Mouse (Mus musculus): ENCODE measurements around the gene Plin4. TPM values are rescaled to one million over a fixed set of nuclear protein-coding genes. Genes with fewer than 3 reads are reported as not detected.

The Plin4 gene
- polyA plus RNA-seq, 1 experiment from 2014 or later: 0.15 TPM

- no peak overlapping the region for H3K4me2 ChIP-seq (ENCODE audit: low read length)
- H3K27ac ChIP-seq (ENCODE audit: low read length): no peak overlapping the region
- H3K4me1 ChIP-seq (ENCODE audit: control insufficient read depth, insufficient read depth, low read length): 0 out of 2 replicates have a peak, but pooled peaks cover 4% of the 10 kb centered on the region
- no peak overlapping the region for H3K4me3 ChIP-seq (ENCODE audit: low read depth, low read length)
- H3K9ac ChIP-seq (ENCODE audit: low read depth, low read length): no peak overlapping the region
- H3K36me3 ChIP-seq (ENCODE audit: control insufficient read depth, insufficient read depth, low read length): peaks cover 48% of the 10 kb centered on the region
- ATAC-seq: no peak; the same call in 1 of the 2 replicates
- peaks cover 10% of the 10 kb centered on the region; the same call in 1 of the 2 replicates for H3K9me3 ChIP-seq (replicated peaks; ENCODE audit: control insufficient read depth, low read length, poor library complexity, severe bottlenecking)
- H3K27me3 ChIP-seq (ENCODE audit: control insufficient read depth, insufficient read depth, low read depth, low read length): peaks cover 48% of the 10 kb centered on the region
- 95% methylated on average over 12 of the region's 12 CpGs for WGBS
Measured at GRCm38 (mm10) chr17:56123161-56123560, 13.6 kb upstream of the Plin4 start.

GRCm38 (mm10) chr17:56121826-56122225, 12.2 kb upstream of the Plin4 start, which contains the start of gene Lrg1:
TSS of gene Lrg1 (minus strand) at chr17:56122001.
- Histone ChIP-seq H3K36me3 (ENCODE audit: control insufficient read depth, insufficient read depth, low read length) (peaks cover 37% of the 10 kb centered on the region), H3K27me3 (ENCODE audit: control insufficient read depth, insufficient read depth, low read depth, low read length) (peaks cover 49% of the 10 kb centered on the region), H3K4me1 (ENCODE audit: control insufficient read depth, insufficient read depth, low read length) (0 out of 2 replicates have a peak, but pooled peaks cover 7% of the 10 kb centered on the region), H3K27ac (ENCODE audit: low read length) (no peak within 1 kb of the TSS), H3K4me3 (ENCODE audit: low read depth, low read length) (no peak within 1 kb of the TSS), H3K4me2 (ENCODE audit: low read length) (no peak within 1 kb of the TSS), H3K9me3 (replicated peaks; ENCODE audit: control insufficient read depth, low read length, poor library complexity, severe bottlenecking) (peaks cover 10% of the 10 kb centered on the region; the same call in 1 of the 2 replicates), H3K9ac (ENCODE audit: low read depth, low read length) (no peak within 1 kb of the TSS)
- ATAC-seq: no peak
- 57% methylated on average over 2 of the region's 2 CpGs for WGBS

GRCm38 (mm10) chr17:56119981-56120880, 10.6 kb upstream of the Plin4 start:
- no peak overlapping the region; the same call in 1 of the 2 replicates for H3K4me2 ChIP-seq (ENCODE audit: low read length)
- 0 out of 2 replicates have a peak overlapping the region, but pooled peaks have one; percentile 41 for H3K9ac ChIP-seq (ENCODE audit: low read depth, low read length)
- no peak for ATAC-seq
- no peak overlapping the region for H3K27ac ChIP-seq (ENCODE audit: low read length)
- peaks cover 25% of the 10 kb centered on the region for H3K36me3 ChIP-seq (ENCODE audit: control insufficient read depth, insufficient read depth, low read length)
- H3K4me3 ChIP-seq (ENCODE audit: low read depth, low read length): no peak overlapping the region
- H3K9me3 ChIP-seq (replicated peaks; ENCODE audit: control insufficient read depth, low read length, poor library complexity, severe bottlenecking): peaks cover 10% of the 10 kb centered on the region; the same call in 1 of the 2 replicates
- H3K27me3 ChIP-seq (ENCODE audit: control insufficient read depth, insufficient read depth, low read depth, low read length): peaks cover 49% of the 10 kb centered on the region
- 0 out of 2 replicates have a peak, but pooled peaks cover 7% of the 10 kb centered on the region for H3K4me1 ChIP-seq (ENCODE audit: control insufficient read depth, insufficient read depth, low read length)
- WGBS: 10% methylated on average over 66 of the region's 66 CpGs

GRCm38 (mm10) chr17:56119431-56119830, 9.8 kb upstream of the Plin4 start:
- Histone ChIP-seq H3K4me2 (ENCODE audit: low read length) (no peak overlapping the region), H3K4me1 (ENCODE audit: control insufficient read depth, insufficient read depth, low read length) (0 out of 2 replicates have a peak, but pooled peaks cover 7% of the 10 kb centered on the region), H3K9ac (ENCODE audit: low read depth, low read length) (no peak overlapping the region), H3K36me3 (ENCODE audit: control insufficient read depth, insufficient read depth, low read length) (peaks cover 22% of the 10 kb centered on the region), H3K27me3 (ENCODE audit: control insufficient read depth, insufficient read depth, low read depth, low read length) (peaks cover 47% of the 10 kb centered on the region), H3K4me3 (ENCODE audit: low read depth, low read length) (no peak overlapping the region), H3K27ac (ENCODE audit: low read length) (no peak overlapping the region), H3K9me3 (replicated peaks; ENCODE audit: control insufficient read depth, low read length, poor library complexity, severe bottlenecking) (peaks cover 10% of the 10 kb centered on the region; the same call in 1 of the 2 replicates)
- no peak for ATAC-seq
- 46% methylated on average over 12 of the region's 12 CpGs for WGBS

- WGBS: 1% methylated on average over 27 of the region's 27 CpGs
- Histone ChIP-seq H3K9ac (ENCODE audit: low read depth, low read length) (peak within 1 kb of the TSS; percentile 48), H3K36me3 (ENCODE audit: control insufficient read depth, insufficient read depth, low read length) (peaks cover under 1% of the 10 kb centered on the region; the same call in 1 of the 2 replicates), H3K4me3 (ENCODE audit: low read depth, low read length) (peak within 1 kb of the TSS; percentile 33), H3K27me3 (ENCODE audit: control insufficient read depth, insufficient read depth, low read depth, low read length) (peaks cover 36% of the 10 kb centered on the region), H3K27ac (ENCODE audit: low read length) (no peak within 1 kb of the TSS), H3K4me1 (ENCODE audit: control insufficient read depth, insufficient read depth, low read length) (0 out of 2 replicates have a peak, but pooled peaks cover 7% of the 10 kb centered on the region), H3K9me3 (replicated peaks; ENCODE audit: control insufficient read depth, low read length, poor library complexity, severe bottlenecking) (peaks cover 3% of the 10 kb centered on the region; the same call in 1 of the 2 replicates), H3K4me2 (ENCODE audit: low read length) (peak within 1 kb of the TSS; percentile 64)
- peak; percentile 34; the same call in 1 of the 2 replicates for ATAC-seq
Measured at GRCm38 (mm10) chr17:56117251-56117710, 7.7 kb upstream of the Plin4 start, which contains the start of gene Plin5. TSS of gene Plin5 (minus strand) at chr17:56117596.

GRCm38 (mm10) chr17:56116193-56116592, 6.6 kb upstream of the Plin4 start:
- ATAC-seq: no peak
- 0 out of 2 replicates have a peak, but pooled peaks cover 7% of the 10 kb centered on the region for H3K4me1 ChIP-seq (ENCODE audit: control insufficient read depth, insufficient read depth, low read length)
- H3K27me3 ChIP-seq (ENCODE audit: control insufficient read depth, insufficient read depth, low read depth, low read length): peaks cover 25% of the 10 kb centered on the region
- H3K9me3 ChIP-seq (replicated peaks; ENCODE audit: control insufficient read depth, low read length, poor library complexity, severe bottlenecking): no peaks in the 10 kb centered on the region
- H3K4me3 ChIP-seq (ENCODE audit: low read depth, low read length): no peak overlapping the region
- H3K9ac ChIP-seq (ENCODE audit: low read depth, low read length): no peak overlapping the region
- WGBS: 76% methylated on average over 10 of the region's 10 CpGs
- no peaks in the 10 kb centered on the region for H3K36me3 ChIP-seq (ENCODE audit: control insufficient read depth, insufficient read depth, low read length)
- H3K4me2 ChIP-seq (ENCODE audit: low read length): no peak overlapping the region
- H3K27ac ChIP-seq (ENCODE audit: low read length): no peak overlapping the region

- Histone ChIP-seq H3K4me3 (ENCODE audit: low read depth, low read length) (no peak overlapping the region), H3K27ac (ENCODE audit: low read length) (no peak overlapping the region), H3K9ac (ENCODE audit: low read depth, low read length) (no peak overlapping the region), H3K4me1 (ENCODE audit: control insufficient read depth, insufficient read depth, low read length) (0 out of 2 replicates have a peak, but pooled peaks cover 3% of the 10 kb centered on the region), H3K36me3 (ENCODE audit: control insufficient read depth, insufficient read depth, low read length) (no peaks in the 10 kb centered on the region), H3K27me3 (ENCODE audit: control insufficient read depth, insufficient read depth, low read depth, low read length) (no peaks in the 10 kb centered on the region), H3K9me3 (replicated peaks; ENCODE audit: control insufficient read depth, low read length, poor library complexity, severe bottlenecking) (no peaks in the 10 kb centered on the region), H3K4me2 (ENCODE audit: low read length) (no peak overlapping the region)
- WGBS: 73% methylated on average over 3 of the region's 3 CpGs
- ATAC-seq: no peak; the same call in 1 of the 2 replicates
Measured at GRCm38 (mm10) chr17:56112743-56113142, 3.1 kb upstream of the Plin4 start.

GRCm38 (mm10) chr17:56111864-56112263, 2.3 kb upstream of the Plin4 start:
- H3K9ac ChIP-seq (ENCODE audit: low read depth, low read length): no peak overlapping the region
- 43% methylated on average over 5 of the region's 5 CpGs for WGBS
- H3K4me1 ChIP-seq (ENCODE audit: control insufficient read depth, insufficient read depth, low read length): no peaks in the 10 kb centered on the region
- H3K4me2 ChIP-seq (ENCODE audit: low read length): no peak overlapping the region
- H3K4me3 ChIP-seq (ENCODE audit: low read depth, low read length): no peak overlapping the region
- no peak overlapping the region for H3K27ac ChIP-seq (ENCODE audit: low read length)
- no peaks in the 10 kb centered on the region for H3K9me3 ChIP-seq (replicated peaks; ENCODE audit: control insufficient read depth, low read length, poor library complexity, severe bottlenecking)
- H3K36me3 ChIP-seq (ENCODE audit: control insufficient read depth, insufficient read depth, low read length): no peaks in the 10 kb centered on the region
- H3K27me3 ChIP-seq (ENCODE audit: control insufficient read depth, insufficient read depth, low read depth, low read length): no peaks in the 10 kb centered on the region
- ATAC-seq: no peak
